Mouse (Mus musculus) ovary, postnatal 10 days (tissue): ENCODE data around the gene Car7.

Source experiments
- DNase-seq: peaks from one replicate; pipeline ENCODE4 v3.0.0; 2022; ENCODE audit warnings: low spot score

The Car7 gene

DNA sequence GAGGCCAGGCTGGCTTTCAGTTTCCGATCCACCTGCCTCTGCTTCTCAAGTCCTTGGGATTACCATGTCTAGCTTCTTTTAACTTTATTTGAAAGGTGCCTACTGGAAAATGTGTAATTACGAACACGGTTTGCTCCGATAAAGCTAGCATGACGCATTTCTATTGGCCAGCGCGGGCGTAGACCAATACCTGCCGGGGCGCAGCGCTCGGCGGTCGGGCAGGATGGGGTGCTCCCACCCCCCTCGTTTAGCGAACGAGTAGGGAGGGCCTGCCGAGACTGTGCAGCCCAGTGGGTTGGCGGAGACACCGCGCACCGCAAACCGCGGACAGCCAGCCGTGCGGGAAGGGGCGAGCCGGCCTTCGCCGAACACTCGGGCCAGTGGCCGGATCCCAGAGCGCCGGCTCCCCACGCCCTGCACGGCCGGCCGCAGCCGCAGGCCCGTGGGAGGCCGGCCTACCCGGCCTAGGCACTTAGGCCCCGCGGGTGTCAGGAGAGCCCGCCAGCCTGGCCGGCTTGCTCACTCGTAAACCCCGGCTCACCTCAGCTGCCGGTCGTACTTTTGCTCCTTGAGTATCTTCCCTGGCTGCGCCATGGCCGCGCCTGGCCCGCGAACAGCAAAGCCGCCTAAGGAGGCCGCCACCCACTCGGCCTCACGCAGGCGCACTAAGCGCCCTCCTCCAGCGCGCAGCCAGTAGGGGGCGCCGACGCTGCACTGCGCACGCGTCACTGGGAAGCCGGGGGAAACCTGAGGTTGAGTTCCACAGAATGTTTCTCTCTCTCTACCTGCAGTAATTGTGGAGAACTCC lies at the start of gene Car7, which contains the start of gene Nae1:
Gene Car7 (plus strand): TSS at position 719 of the 808 bp plus-strand sequence.
Gene Nae1 (minus strand): TSS at position 667 of the 808 bp plus-strand sequence.
- peak; percentile 89 for DNase-seq

DNA sequence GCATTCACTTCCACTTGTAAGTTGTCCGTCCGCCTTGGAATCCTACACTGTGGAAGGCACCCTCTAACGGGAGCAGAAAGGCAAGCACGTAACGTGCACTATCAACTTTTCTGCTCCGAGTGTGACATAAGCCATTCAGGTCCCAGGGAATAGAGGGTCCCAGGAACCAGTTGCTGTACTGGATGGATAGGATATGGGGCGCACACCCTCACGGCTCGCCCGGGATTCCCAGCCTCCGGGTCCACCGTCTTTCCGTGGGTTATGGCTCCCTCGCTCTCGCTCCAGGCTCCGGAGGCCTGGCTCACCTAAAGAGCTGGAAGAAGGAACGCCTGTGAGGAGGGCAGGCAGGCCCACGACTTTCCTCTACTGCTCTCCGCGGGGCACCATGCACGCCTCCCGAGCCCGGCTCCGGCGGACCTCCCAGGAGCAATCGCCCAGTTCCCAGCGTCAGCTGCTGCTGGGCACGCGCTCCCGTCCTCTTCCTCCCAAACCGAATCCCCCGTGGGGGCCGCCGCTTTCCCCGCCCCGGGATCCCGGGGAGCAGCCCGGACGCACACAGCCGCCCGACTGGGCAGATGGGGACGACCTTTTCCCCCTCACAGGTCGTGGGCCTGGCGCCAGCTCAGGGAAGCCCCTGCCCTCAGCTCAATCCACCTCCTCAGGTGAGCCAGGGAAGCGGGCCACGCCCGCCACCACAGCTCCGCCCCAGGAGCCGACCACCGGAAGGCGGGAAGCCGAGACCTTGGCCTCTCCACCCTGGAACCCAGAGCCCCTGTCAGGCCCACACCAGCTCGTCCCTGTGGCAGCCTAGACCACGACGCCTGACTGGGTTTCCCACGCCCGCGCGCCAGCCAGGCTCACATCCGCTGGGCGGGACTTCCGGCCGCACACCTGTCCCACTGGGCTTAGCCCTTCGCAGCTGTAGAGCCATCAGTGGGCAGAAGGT lies 25.2 kb upstream of the Car7 start, which contains the start of gene Terb1:
Gene Terb1 (minus strand): TSS at position 850 of the 946 bp plus-strand sequence.
- peak; percentile 15 for DNase-seq

DNA sequence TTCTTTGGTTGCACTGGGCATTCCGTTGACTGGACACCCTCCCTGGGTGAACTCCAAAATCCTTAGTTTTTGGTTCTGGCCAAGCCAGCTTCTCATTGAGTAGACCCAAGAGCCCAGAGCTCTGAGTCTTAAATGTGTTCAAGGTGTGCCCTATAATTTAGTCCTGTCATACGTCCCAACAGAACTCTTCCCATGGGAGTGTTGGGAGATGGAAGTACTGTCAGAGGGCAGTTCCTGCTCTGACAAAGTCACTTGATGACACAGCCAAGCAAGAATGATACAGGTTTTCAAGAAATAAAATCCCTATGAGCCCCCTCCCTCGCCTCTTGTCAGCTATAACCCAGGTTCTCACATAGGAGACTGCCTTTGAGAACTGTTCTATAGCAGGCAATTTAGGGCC lies 24.4 kb upstream of the Car7 start:
- DNase-seq, result no peak

DNA sequence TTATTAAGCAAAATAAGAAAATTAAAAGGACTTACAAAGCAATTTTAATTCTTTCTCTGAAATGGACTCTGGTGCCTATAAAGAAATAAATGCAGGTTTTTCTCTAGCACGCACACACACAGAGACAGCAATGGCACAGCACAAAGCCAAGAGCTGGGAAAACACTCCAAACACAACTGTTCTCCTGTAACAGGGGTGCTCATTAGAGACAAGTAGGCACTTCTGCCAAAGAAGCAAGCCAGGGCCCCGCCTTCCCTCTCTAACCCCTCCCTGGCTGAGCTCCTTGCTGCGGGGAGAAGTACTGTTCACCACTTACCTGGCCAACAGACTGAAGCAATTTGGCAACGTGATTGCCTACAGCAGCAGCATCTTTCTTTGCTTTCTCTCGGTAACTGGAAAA lies 16.6 kb upstream of the Car7 start:
- DNase-seq, result no peak

DNA sequence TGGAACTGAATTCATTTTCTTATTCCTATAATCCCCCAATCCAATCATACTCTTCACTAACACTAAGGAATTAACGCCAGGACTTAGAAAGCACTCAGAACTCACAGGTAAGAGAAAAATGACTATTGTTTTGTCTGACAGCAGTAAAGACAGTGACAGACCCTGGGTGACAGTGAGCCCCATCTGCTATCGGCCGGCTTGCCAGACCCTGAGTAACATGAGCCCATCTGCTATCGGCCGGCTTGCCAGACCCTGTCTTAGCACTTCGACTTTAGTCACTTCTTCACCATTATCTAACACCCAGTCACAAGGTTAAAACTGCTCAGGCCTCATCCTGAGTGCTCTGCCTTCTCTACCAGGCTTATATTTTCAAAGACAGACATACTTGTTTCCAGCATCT lies 4.8 kb upstream of the Car7 start:
- DNase-seq, result no peak

DNA sequence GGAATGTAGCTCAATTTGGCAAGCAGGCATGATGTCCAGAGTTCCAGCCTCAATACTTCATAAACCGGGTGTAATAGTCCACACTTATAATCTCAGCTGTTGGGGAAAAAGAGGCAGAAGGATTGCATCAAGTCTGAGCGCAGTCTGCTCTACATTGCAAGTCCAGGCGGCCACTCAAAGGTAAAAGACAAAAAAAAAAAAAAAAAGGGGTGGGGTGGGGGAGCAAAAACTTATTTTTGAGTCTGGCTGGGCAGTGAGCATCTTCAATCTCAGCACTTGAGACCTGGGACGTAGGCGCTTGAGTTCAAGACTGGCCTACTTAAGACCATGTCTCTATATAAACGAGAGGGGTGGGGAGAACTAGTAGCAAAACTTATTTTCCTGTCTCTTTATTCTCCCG lies 938 bp upstream of the Car7 start:
- no peak for DNase-seq

DNA sequence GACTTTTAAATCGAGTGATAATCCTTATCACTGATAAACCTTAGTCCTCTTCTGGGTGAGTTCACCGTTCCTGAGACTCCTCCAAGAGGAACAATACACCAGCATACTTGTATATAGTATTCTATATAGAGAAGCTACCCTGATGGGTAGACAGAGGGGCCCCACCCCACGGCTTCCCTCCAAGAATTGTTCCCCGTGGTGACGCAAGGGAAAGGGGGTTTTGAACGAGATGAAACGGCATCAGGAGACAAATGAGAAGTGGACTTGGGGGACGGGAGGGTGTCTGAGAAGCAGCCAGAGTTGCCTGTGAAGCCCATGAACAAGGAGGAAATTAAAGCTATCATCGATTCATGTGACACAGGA lies 271 bp downstream of the Car7 start:
- DNase-seq, result no peak

DNA sequence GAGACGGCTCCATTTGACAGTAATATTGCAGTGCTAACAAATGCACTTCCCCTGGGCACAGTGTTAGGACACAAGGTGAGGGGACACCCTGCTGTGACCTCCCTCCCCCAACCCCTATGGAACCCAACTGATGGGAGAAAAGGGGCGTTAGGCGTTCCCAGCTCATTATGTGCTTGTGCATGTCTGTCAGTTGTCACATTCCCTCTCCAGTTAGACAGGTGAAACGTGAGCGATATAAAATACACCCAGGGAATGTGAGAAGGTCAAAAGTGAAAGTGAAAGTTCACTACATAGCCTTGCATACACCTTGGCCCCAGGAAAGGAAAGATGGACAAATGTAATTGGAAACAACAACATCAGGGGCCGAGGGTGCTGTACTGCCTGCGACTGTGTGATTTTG lies 889 bp downstream of the Car7 start:
- no peak for DNase-seq

DNA sequence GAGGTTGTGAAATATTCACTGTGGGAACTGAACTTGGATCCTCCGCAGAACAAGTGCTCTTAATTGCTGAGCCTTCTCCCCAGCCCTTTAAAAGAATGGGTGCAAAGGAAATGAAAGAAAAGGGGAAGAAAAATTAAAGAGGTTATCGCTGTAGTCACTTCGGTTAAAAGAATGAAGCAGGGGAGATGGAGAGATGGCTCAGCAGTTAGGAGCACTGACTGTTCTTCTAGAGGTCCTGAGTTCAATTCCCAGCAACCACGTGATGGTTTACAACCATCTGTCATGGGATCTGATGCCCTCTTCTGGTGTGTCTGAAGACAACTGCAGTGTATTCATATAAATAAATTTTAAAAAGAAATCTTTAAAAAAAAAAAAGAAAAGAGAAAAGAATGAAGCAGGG lies 1.5 kb downstream of the Car7 start:
- no peak for DNase-seq

DNA sequence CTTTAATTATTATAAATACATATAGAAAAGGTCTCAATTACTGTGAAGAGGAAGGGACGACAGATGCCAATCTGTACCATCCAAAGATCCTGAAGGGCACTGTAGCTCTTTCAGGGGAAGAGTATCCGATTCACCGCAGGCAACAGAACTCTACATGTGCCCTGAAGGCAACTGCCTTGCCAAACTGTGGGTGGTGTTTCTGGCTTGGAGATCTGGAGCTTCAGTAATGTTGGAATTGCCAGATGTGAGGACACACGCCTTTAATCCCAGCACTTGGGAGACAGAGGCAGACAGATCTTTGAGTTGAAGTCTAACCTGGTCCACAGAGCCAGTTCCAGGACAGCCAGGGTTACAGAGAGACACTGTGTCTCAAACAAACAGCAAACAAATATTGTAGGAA lies 4.4 kb downstream of the Car7 start:
- no peak for DNase-seq

DNA sequence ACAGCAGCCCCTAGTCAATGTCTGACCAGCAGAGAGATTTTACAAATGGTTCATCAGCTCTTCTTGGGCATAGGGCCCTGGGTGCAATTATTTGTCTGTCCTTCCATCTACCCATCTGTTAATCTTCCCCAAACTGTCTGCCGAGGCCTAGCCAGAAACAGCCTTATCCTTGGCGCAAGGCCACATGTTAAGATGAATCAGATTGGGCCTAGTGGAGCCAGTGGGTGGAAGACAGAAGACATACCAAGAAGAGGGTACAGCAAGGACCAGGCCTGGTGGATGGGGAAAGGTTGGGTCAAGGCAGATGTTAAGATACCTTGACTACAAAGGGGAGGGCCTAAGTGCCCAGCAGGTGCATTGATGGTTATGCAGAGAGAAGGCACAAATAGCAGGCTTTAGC lies 5.1 kb downstream of the Car7 start:
- no peak for DNase-seq

DNA sequence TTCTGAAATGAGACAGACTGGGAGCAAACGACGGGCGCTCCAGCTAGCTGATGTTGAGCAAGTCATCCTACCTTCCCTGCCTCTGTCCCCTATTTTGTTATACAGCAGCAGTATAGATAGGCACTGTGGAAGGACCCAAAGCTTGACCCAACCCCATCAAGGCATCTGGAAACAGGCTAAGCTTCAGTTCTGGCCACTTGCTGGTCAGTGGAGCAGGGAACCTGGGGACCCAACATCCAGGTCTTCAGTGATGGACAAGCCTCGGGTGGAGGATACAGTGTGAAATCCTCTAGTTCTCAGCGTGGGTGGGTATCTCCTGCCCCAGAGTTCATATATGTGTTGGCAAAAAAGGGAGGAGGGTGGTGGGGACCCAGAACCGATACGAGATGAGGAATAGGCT lies 5.7 kb downstream of the Car7 start:
- DNase-seq, result no peak

DNA sequence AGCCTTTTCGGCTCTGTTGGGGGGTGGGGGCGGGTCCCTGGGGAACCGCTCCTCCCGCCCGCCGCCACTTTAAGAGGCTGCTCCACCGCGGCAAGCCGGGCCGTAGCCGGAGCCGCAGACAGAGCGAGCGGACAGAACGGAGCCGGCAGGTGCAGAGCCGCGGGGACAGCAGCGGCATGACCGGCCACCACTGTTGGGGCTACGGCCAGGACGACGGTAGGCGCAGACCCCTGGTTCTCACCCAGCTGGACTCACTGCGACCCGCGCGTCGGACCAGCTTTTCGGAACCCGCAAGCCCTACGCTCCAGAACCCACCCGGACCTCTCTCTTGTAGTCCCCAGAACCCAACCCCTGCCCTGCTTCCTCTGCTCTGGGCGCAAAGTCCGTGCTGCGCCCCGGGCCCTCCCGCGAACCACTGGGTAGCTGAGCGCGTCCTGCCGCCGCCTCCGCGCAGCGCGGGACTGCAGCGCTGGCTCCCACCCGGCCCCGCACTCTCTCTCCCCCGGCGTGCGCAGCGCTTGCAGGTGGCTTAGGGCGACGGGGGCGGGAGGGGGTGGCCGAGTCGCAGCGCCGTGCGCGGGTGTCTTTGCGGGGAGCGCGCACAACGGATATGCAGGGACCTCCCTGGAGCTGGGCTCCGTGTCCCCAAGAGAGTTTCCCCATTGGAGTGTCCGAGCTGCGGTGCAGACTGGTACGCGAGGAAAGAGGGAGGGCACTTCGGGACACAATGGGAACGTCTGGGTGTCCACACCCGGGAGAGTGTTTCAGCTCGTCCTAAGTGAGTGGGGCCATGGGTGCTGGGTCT lies 6.4 kb downstream of the Car7 start:
- DNase-seq, result no peak

DNA sequence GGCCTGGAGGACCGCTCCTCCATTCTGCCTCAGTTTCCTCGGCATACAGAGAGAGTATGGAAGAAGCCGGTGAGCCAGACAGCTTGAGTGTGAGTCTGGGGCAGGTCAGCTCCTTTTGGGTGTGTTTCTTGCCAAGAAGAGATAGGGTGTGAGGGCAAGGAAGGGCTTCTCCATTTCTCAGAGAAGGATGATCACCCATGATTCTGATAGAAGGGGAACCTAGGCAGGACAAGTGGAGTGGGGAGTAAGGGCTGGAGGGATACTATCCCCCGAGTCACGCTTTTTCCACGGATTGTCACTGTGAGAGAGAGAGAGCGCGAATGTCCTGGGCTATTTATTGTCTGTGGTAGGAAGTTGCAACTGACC lies 7.0 kb downstream of the Car7 start:
- DNase-seq, result no peak

DNA sequence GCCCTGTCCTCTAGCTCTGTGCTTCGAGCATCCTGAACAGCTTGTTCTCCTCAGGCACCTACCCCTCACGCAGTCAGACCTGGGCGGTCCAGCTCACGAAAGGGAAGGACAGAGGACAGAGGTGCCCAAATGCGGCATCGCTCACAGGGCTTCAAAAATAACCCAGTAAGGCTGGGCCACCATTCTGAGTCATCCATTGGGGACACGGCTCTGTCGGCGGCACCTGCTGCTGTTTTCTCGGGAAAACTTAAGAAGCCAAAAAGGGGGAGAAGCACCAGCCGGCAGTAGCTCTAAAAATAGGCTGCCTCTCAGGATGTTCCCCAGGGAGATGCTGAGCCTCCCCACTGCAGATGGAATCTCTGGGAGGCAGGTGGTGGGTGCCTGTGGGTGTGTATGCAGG lies 7.7 kb downstream of the Car7 start:
- DNase-seq, result no peak

DNA sequence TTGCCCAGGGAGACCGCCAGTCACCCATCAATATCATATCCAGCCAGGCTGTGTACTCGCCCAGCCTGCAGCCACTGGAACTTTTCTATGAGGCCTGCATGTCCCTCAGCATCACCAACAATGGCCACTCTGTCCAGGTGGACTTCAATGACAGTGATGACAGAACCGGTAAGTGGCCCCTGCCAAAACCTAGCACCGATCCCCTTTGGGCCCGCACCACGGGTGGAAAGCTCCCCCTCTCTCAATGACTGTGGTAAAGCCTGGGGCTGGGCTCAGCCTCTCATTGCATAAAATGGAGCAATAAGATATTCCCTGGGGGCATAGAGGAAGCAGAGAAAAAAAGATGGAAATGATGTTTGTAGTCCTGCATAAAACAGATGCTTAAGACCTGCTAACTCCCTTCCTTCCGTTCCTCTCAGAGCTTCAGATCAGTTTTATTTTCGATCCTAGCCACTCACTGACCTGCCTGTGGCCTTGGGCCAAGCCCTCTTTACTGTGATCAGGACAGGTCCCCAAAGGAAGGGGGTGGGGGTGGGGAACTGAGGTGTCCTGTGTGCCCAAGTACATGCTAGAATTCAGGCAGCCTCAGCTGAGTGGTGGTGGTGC lies 9.1 kb downstream of the Car7 start:
- DNase-seq, result no peak

DNA sequence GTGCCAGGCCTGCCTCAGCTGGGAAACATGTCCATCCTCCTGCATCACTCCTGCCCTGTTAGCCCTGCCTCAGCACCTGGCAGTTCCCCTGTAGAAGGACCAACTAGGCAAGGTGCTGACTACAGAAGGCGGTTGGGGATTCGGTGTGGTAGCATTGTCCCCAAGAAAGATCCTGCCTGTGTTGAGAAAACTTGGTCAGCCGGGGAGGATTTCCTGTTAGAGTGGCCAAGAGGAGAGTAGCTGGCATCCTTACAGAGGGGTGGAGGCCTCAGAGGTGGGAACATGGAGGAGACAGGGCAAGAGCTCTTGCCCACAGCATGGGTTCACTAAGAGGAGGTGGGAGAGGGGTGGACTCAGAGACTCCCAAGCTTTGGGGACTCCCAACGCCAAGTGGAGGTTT lies 20.7 kb downstream of the Car7 start:
- no peak for DNase-seq

DNA sequence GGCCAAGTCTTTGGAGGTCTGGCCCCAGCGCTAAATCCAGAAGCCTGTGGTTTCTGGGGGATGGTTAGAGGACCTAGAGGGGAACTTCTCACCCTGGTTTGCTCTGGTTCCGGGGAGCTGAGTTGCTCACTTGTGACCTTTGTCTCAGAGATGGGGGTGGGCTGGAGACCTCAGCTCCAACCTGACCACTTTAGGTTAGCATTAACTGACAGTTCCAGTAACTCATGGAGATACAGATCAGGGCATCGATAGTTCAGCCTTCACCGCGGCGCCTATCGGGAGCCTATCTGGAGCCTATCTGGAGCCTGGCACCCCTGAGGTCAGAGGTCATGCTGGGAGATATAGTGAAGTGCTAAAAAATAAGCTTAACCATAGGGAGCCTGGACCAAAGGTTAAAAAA lies 22.7 kb downstream of the Car7 start:
- no peak for DNase-seq

DNA sequence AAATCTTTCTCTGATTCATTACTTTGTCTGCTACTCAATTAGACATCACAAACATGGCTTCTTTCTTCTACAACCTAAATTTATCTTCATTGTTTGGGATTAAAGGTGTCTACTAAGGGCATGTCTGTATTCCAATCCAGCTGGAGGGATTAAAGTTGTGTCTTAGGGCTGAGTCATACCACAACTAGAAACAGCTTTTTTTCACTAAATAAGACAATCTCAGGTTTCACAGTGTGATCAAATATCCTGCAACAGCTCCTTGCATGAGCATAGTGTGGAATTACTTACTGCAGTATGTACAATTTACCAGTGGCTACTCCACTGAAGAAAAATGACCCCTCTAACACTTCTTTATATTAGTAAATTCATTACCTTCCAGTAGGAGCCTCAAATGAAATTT lies 26.2 kb downstream of the Car7 start:
- DNase-seq, result no peak

DNA sequence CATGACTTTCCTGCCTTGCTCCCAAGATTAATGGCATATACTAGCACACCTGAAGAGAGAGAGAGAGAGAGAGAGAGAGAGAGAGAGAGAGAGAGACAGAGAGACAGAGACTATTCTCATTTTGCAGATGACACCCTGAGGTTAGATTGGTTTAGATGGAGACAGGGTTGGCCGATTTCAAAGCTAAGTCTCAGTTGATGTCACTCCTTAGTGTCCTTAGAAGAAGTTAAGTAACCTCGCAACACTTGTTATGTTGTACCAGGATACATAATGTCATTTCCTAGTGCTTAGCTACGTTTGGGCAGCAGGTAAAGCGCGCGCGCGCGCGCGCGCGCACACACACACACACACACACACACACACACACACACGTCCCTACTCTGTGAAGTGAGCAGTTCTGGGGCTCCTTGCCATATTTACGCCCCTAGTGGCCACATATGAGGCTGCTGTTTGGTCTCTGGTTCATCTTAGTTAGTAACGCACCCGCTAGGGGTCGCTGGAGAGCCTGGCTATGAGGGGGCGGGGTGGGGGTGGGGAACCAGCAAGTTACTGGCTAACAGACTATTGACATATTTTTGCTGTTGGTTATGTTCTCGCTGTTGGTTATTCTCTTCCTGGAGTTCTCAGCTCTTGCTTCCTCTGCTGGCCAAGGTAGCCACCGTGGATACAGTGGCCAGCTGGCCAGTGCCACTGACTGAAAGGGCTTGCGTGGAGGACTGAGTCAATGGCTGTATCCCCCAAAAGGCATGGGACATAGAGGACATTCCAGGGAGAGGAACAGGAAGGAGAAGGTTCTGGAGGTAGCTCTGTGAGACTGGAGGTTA lies 30.4 kb downstream of the Car7 start:
- peak; percentile 40 for DNase-seq

DNA sequence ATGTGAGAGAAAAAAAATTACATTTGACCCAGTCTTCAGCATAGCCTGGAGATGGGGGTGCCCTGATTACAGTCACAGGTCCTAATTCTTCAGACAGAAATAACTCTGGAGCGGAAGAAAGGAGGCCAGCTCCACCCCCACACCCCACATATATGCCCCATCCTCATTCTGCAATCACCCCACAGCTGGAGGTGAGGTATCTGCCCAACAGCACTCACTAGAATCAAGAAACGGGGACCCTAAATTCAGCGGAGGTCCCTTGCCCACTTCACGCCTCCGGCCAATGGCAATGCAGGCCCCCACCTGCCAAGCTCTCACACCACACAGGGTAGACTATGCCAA lies 30.9 kb downstream of the Car7 start:
- DNase-seq, result no peak
